Mouse (Mus musculus) thymus, adult 2 months (tissue): ENCODE results near the gene Klhl36.

ENCODE experiments used
- CTCF ChIP-seq: fragments of 200-500 bp; IDR thresholded peaks from 2 replicates; pipeline ENCODE4 v1.5.1; 2012; ENCODE audit warnings: mild to moderate bottlenecking, control low read depth, low read length, moderate library complexity, borderline replicate concordance; ENCODE audit not compliant: control insufficient read depth, poor library complexity, insufficient read depth; ENCODE audit errors: extremely low read depth
- POLR2A ChIP-seq: fragments of 200-500 bp; IDR thresholded peaks from 2 replicates; pipeline ENCODE4 v1.6.1; 2012; ENCODE audit warnings: mild to moderate bottlenecking, low read length, control low read depth, moderate library complexity; ENCODE audit not compliant: control insufficient read depth, poor library complexity, insufficient read depth; ENCODE audit errors: extremely low read depth

GRCm38 (mm10) chr8:119914161-119914560, 52.1 kb downstream of the Klhl36 start:
- TF ChIP-seq CTCF: no peak
- TF ChIP-seq POLR2A: no peak
